Mouse (Mus musculus) lung, adult 2 months (tissue): ENCODE measurements around the gene Kctd6.
A peak's percentile ranks its signal among the peaks of the same experiment; 100 is the strongest.

ENCODE experiments used
- CTCF ChIP-seq: fragments of 200-500 bp; IDR thresholded peaks from 2 replicates; pipeline ENCODE4 v1.5.1; 2011; ENCODE audit warnings: mild to moderate bottlenecking, low read length, control low read depth; ENCODE audit not compliant: insufficient read depth
- POLR2A ChIP-seq: fragments of 200-500 bp; IDR thresholded peaks from 2 replicates; pipeline ENCODE4 v1.6.1; 2011; ENCODE audit warnings: low read depth, mild to moderate bottlenecking, control low read depth, low read length, borderline replicate concordance; ENCODE audit errors: extremely low read depth

GRCm38 (mm10) chr14:8242388-8242920 lies 28.5 kb downstream of the Kctd6 start:
- peak; percentile 54 for TF ChIP-seq CTCF
- no peak for TF ChIP-seq POLR2A
